Mouse (Mus musculus): ENCODE results near the gene Taar5. TPM values are rescaled to one million over a fixed set of nuclear protein-coding genes. Genes with fewer than 3 reads are reported as not detected.
A peak's percentile ranks its signal among the peaks of the same experiment; 100 is the strongest.

The Taar5 gene
- polyA plus RNA-seq (2015; fragmentation: Nextera tagmentation; extraction: Ambion mirVana), result not detected in 2 replicates

DNA sequence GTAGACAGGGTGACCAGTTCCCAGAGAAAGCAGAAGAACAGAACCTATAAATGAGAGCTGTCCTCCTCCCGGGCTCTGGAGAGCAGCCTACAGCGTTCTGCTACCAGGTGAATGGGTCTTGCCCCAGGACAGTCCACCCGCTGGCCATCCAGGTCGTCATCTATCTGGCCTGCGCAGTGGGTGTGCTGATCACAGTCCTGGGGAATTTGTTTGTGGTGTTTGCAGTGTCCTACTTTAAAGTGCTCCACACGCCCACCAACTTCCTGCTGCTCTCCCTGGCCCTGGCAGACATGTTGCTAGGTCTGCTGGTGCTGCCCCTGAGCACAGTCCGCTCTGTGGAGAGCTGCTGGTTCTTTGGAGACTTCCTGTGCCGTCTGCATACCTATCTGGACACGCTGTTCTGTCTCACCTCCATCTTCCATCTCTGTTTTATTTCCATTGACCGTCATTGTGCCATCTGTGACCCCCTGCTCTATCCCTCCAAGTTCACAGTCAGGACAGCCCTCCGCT is at the start of gene Taar5:
TSS of gene Taar5 (plus strand) at position 51 of the 510 bp plus-strand sequence.
- ATAC-seq (ENCODE audit: low FRiP score, low TSS enrichment) (no peak), DNase-seq (ENCODE audit: low spot score) (no peak)
- Histone ChIP-seq H3K9ac (ENCODE audit: low read length) (no peak within 1 kb of the TSS), H3K27me3 (ENCODE audit: control insufficient read depth, insufficient read depth, low read length) (no peaks in the 10 kb centered on the region), H3K36me3 (ENCODE audit: control insufficient read depth, insufficient read depth, low read length) (no peaks in the 10 kb centered on the region), H3K4me2 (replicated peaks; ENCODE audit: low read depth) (no peak within 1 kb of the TSS), H3K9me3 (ENCODE audit: control insufficient read depth, low read length) (no peaks in the 10 kb centered on the region), H3K4me3 (ENCODE audit: low read depth, low read length) (no peak within 1 kb of the TSS), H3K27ac (replicated peaks) (no peak within 1 kb of the TSS), H3K4me1 (replicated peaks; ENCODE audit: control insufficient read depth, insufficient read depth) (no peaks in the 10 kb centered on the region)
- no peak for TF ChIP-seq EP300 (optimal IDR thresholded peaks at IDR 0.05)
- TF ChIP-seq CTCF (IDR thresholded peaks at IDR 0.05; ENCODE audit: low read depth), result no peak
- 87% methylated on average over 11 of the region's 11 CpGs for WGBS

DNA sequence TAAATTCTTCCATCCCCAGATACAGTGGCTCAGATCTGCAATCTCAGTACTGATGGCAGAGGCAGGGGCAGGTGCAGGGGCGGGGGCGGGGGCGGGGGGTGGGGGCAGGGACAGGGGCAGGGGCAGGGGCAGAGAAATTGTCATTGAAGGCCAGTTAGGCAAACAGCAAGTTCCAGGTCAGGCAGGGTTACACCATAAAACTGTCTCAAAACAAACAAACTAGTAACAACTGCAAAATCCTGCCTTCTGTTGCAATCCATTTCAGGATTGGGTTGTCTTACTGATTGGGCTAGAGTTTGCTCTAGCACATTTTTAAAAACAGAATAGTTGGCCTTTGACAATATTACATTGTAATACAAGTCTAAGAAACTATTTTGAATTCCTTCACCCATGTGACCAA is 48.0 kb upstream of the Taar5 start:
- Histone ChIP-seq H3K9ac (ENCODE audit: low read length) (no peak overlapping the region), H3K36me3 (ENCODE audit: control insufficient read depth, insufficient read depth, low read length) (no peaks in the 10 kb centered on the region), H3K27ac (replicated peaks) (no peak overlapping the region), H3K9me3 (ENCODE audit: control insufficient read depth, low read length) (no peaks in the 10 kb centered on the region), H3K27me3 (ENCODE audit: control insufficient read depth, insufficient read depth, low read length) (no peaks in the 10 kb centered on the region), H3K4me1 (replicated peaks; ENCODE audit: control insufficient read depth, insufficient read depth) (no peaks in the 10 kb centered on the region), H3K4me3 (ENCODE audit: low read depth, low read length) (no peak overlapping the region), H3K4me2 (replicated peaks; ENCODE audit: low read depth) (no peak overlapping the region)
- no peak for TF ChIP-seq EP300 (optimal IDR thresholded peaks at IDR 0.05)
- no peak for TF ChIP-seq CTCF (IDR thresholded peaks at IDR 0.05; ENCODE audit: low read depth)
- ATAC-seq (ENCODE audit: low FRiP score, low TSS enrichment) (no peak), DNase-seq (ENCODE audit: low spot score) (no peak)
- 55% methylated on average over 3 of the region's 3 CpGs for WGBS

DNA sequence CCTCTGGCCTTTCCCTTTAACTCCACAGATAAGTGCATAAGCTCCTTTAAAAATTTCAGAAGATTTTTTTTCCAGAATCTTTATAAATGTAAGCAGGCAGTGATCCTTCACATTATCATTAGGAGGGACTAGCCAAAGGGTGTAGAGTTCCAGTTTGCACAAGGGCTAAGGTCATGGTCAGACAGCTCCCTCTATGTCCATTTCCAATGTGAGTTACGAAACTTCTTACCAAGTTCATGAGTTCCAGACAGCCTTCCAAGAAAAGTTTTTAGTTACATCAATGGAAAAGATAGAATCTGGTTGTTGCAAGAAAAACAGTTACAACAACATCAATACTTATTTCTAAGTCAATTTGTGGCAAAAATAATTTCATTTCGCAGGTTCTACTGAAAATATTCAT is 46.6 kb upstream of the Taar5 start:
- Histone ChIP-seq H3K9me3 (ENCODE audit: control insufficient read depth, low read length) (no peaks in the 10 kb centered on the region), H3K4me3 (ENCODE audit: low read depth, low read length) (no peak overlapping the region), H3K36me3 (ENCODE audit: control insufficient read depth, insufficient read depth, low read length) (no peaks in the 10 kb centered on the region), H3K27me3 (ENCODE audit: control insufficient read depth, insufficient read depth, low read length) (no peaks in the 10 kb centered on the region), H3K4me2 (replicated peaks; ENCODE audit: low read depth) (no peak overlapping the region), H3K27ac (replicated peaks) (no peak overlapping the region), H3K9ac (ENCODE audit: low read length) (no peak overlapping the region), H3K4me1 (replicated peaks; ENCODE audit: control insufficient read depth, insufficient read depth) (no peaks in the 10 kb centered on the region)
- no peak for ATAC-seq (ENCODE audit: low FRiP score, low TSS enrichment)
- DNase-seq (ENCODE audit: low spot score), result no peak
- WGBS, result 81% methylated on average over 2 of the region's 2 CpGs
- no peak for TF ChIP-seq CTCF (IDR thresholded peaks at IDR 0.05; ENCODE audit: low read depth)
- TF ChIP-seq EP300 (optimal IDR thresholded peaks at IDR 0.05), result no peak

DNA sequence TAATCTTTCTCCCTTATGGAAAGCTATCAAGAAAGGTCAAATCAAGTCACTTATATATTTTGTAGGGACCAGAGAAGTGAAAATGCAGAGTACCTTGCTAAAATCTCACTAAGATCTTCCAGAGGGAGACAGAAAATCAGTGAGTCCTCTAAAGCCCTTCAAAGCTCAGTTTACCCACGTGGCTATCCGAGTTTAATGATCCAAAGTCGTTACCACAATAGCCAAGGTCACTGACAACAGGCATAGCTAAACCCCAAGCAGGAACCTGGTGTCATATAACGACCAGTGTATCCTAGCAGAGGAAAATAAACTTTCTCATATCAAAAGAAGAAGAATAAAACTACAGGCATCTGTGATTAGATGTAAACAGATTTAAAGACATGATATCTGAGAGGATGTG is 32.9 kb upstream of the Taar5 start:
- TF ChIP-seq CTCF (IDR thresholded peaks at IDR 0.05; ENCODE audit: low read depth) (no peak), EP300 (optimal IDR thresholded peaks at IDR 0.05) (no peak)

DNA sequence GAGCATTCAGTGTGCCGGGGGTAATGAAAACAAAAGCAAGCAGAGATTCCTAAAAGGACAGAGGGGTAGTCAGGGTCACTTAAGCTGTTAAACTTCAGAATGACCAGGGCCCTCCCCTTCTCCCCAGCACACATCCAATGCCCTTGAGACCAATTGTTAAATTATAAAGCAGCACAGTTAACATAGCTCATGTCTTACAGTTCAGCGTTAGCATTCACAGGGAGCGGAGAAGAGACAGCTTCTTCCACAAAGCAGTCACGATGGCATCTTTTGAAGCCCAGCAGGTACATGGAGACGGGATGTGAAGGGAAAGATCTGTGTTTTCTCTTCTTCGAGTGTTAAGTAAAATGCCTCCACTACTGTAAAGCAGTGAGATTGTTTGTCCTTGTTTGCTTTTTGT is 32.2 kb upstream of the Taar5 start, which contains the start of gene Taar2:
TSS of gene Taar2 (plus strand) at position 261 of the 400 bp plus-strand sequence.
- Histone ChIP-seq H3K9ac (ENCODE audit: low read length) (no peak within 1 kb of the TSS), H3K4me1 (replicated peaks; ENCODE audit: control insufficient read depth, insufficient read depth) (no peaks in the 10 kb centered on the region), H3K27me3 (ENCODE audit: control insufficient read depth, insufficient read depth, low read length) (no peaks in the 10 kb centered on the region), H3K27ac (replicated peaks) (no peak within 1 kb of the TSS), H3K9me3 (ENCODE audit: control insufficient read depth, low read length) (no peaks in the 10 kb centered on the region), H3K36me3 (ENCODE audit: control insufficient read depth, insufficient read depth, low read length) (no peaks in the 10 kb centered on the region), H3K4me3 (ENCODE audit: low read depth, low read length) (no peak within 1 kb of the TSS), H3K4me2 (replicated peaks; ENCODE audit: low read depth) (no peak within 1 kb of the TSS)
- TF ChIP-seq CTCF (IDR thresholded peaks at IDR 0.05; ENCODE audit: low read depth) (no peak), EP300 (optimal IDR thresholded peaks at IDR 0.05) (no peak)
- no peak for ATAC-seq (ENCODE audit: low FRiP score, low TSS enrichment)
- whole genome bisulfite sequencing, result 59% methylated on average over 6 of the region's 6 CpGs
- no peak for DNase-seq (ENCODE audit: low spot score)

More for the DNA sequence above, 32.9 kb upstream of the Taar5 start:
- H3K9me3 ChIP-seq (ENCODE audit: control insufficient read depth, low read length), result no peaks in the 10 kb centered on the region
- no peak overlapping the region for H3K4me2 ChIP-seq (replicated peaks; ENCODE audit: low read depth)
- no peak overlapping the region for H3K9ac ChIP-seq (ENCODE audit: low read length)
- no peak overlapping the region for H3K27ac ChIP-seq (replicated peaks)
- ATAC-seq (ENCODE audit: low FRiP score, low TSS enrichment) (no peak), DNase-seq (ENCODE audit: low spot score) (no peak)
- H3K4me1 ChIP-seq (replicated peaks; ENCODE audit: control insufficient read depth, insufficient read depth), result no peaks in the 10 kb centered on the region
- no peaks in the 10 kb centered on the region for H3K36me3 ChIP-seq (ENCODE audit: control insufficient read depth, insufficient read depth, low read length)
- WGBS, result 39% methylated on average over 4 of the region's 4 CpGs
- no peak overlapping the region for H3K4me3 ChIP-seq (ENCODE audit: low read depth, low read length)
- H3K27me3 ChIP-seq (ENCODE audit: control insufficient read depth, insufficient read depth, low read length), result no peaks in the 10 kb centered on the region

DNA sequence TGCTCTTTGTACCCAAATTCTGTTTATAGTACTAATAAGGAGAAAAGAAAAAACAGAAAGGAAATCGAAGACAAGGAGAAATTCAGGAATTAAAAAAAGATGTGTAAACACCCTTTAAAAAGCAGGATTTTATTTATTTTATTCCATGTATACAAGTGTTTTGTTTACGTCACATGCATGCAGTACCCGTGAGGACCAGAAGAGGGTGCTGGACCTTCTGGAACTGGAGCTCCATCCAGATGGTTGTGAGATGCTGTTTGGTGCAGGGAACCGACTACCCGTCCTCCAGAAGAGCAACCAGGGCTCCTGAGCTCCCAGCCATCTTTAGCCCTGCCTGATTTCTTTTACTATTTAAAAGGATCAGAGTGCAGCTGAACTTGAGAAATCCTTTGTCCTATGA is 28.0 kb upstream of the Taar5 start:
- Histone ChIP-seq H3K4me1 (replicated peaks; ENCODE audit: control insufficient read depth, insufficient read depth) (no peaks in the 10 kb centered on the region), H3K27me3 (ENCODE audit: control insufficient read depth, insufficient read depth, low read length) (no peaks in the 10 kb centered on the region), H3K9ac (ENCODE audit: low read length) (no peak overlapping the region), H3K4me3 (ENCODE audit: low read depth, low read length) (no peak overlapping the region), H3K4me2 (replicated peaks; ENCODE audit: low read depth) (no peak overlapping the region), H3K36me3 (ENCODE audit: control insufficient read depth, insufficient read depth, low read length) (no peaks in the 10 kb centered on the region), H3K9me3 (ENCODE audit: control insufficient read depth, low read length) (no peaks in the 10 kb centered on the region), H3K27ac (replicated peaks) (no peak overlapping the region)
- TF ChIP-seq CTCF (IDR thresholded peaks at IDR 0.05; ENCODE audit: low read depth) (peak; percentile 52), EP300 (optimal IDR thresholded peaks at IDR 0.05) (no peak)
- 76% methylated on average over 5 of the region's 5 CpGs for WGBS
- DNase-seq (ENCODE audit: low spot score) (no peak), ATAC-seq (ENCODE audit: low FRiP score, low TSS enrichment) (no peak)

All from stomach, postnatal 0 days (tissue).